Mouse (Mus musculus): Measurements from ENCODE around the gene Efl1.

GRCm38 (mm10) chr7:82602008-82602407 is 46.4 kb upstream of the Efl1 start:
- TF ChIP-seq ZC3H11A (IDR thresholded peaks at IDR 0.05; ENCODE audit: low read depth, low read length) = no peak
- no peak for TF ChIP-seq TAL1 (IDR thresholded peaks at IDR 0.05; ENCODE audit: low read length)
- TF ChIP-seq TBP (IDR thresholded peaks at IDR 0.05; ENCODE audit: low read depth, low read length) = no peak
- no peak for TF ChIP-seq POLR2A (IDR thresholded peaks at IDR 0.05; ENCODE audit: control insufficient read depth in 1 of 2, insufficient read depth in 1 of 2, low read depth in 1 of 2, low read length in 2 of 2, poor library complexity in 1 of 2)
- no peak for TF ChIP-seq CTCF (IDR thresholded peaks at IDR 0.05 in 2 of 3, conservative IDR thresholded peaks at IDR 0.05 in 1 of 3; ENCODE audit: control insufficient read depth in 1 of 3, insufficient read depth in 1 of 3, low read depth in 2 of 3, low read length in 3 of 3, poor library complexity in 1 of 3, severe bottlenecking in 1 of 3)
- TF ChIP-seq MEF2A (IDR thresholded peaks at IDR 0.05; ENCODE audit: extremely low read depth, insufficient replicate concordance, low read depth, low read length, poor library complexity, severe bottlenecking) = no peak

Data from MEL (cell line).